Mouse (Mus musculus): Measurements from ENCODE around the gene Olfr519. TPM values are rescaled to one million over a fixed set of nuclear protein-coding genes. Genes with fewer than 3 reads are reported as not detected.

Gene Olfr519
- polyA plus RNA-seq, 1 experiment from 2014 or later = not detected

DNA sequence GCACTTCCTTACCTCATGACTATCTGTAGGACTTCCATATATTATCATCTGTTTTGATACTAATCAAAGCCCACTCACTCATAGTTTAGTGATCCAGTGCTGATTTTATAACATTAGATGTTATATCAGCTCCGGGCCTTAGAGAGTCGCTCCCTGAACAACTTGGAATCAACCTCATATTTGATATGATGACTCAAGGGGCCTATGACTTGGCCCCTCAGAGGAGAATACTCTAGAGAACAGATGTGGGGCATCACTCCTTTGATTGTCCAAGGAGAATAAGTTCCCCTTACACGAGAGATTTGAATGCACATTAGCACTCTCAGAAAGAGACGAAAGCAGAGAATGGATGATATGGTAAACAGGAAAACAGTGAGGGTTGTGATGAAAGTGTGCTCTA lies 9.3 kb downstream of the Olfr519 start, which contains the start of gene Olfr518:
Gene Olfr518, minus strand, starts transcription at position 101 of the 400 bp plus-strand sequence.
- no peak within 1 kb of the TSS for H3K9ac ChIP-seq
- H3K9me3 ChIP-seq = no peaks in the 10 kb centered on the region
- no peak for ATAC-seq (ENCODE audit: low FRiP score, low read depth)
- no peaks in the 10 kb centered on the region for H3K36me3 ChIP-seq
- no peak within 1 kb of the TSS for H3K4me3 ChIP-seq
- 79% methylated on average over 4 of the region's 4 CpGs for WGBS
- H3K27me3 ChIP-seq = no peaks in the 10 kb centered on the region
- no peaks in the 10 kb centered on the region for H3K4me1 ChIP-seq (replicated peaks)
- H3K4me2 ChIP-seq = no peak within 1 kb of the TSS
- no peak within 1 kb of the TSS for H3K27ac ChIP-seq (replicated peaks)

DNA sequence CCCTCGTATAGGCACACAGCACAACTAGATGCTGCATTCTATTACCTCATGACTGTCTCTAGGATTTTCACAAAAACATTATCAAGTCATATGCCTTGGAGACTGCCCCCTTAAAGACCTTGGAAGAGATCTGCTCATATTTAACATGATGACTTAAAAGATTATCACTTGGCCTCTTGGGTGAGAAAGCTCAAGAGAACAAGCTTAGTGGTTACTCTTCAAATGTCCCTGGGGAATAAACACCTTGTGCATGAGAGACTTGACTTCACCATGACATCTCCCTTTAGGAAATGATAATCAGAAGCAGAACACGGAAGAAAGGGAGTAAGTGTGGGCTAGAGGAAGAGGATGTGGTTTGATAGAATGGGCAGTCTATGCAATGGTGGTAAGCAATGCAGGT lies 21.9 kb downstream of the Olfr519 start, which contains the start of gene Olfr517:
Gene Olfr517, minus strand, starts transcription at position 101 of the 400 bp plus-strand sequence.
- Histone ChIP-seq H3K27me3 (no peaks in the 10 kb centered on the region), H3K27ac (replicated peaks) (no peak within 1 kb of the TSS), H3K9ac (no peak within 1 kb of the TSS), H3K9me3 (no peaks in the 10 kb centered on the region), H3K4me1 (replicated peaks) (no peaks in the 10 kb centered on the region), H3K4me3 (no peak within 1 kb of the TSS), H3K36me3 (no peaks in the 10 kb centered on the region), H3K4me2 (no peak within 1 kb of the TSS)
- ATAC-seq (ENCODE audit: low FRiP score, low read depth) = no peak
- WGBS = 78% methylated on average over 2 of the region's 2 CpGs

DNA sequence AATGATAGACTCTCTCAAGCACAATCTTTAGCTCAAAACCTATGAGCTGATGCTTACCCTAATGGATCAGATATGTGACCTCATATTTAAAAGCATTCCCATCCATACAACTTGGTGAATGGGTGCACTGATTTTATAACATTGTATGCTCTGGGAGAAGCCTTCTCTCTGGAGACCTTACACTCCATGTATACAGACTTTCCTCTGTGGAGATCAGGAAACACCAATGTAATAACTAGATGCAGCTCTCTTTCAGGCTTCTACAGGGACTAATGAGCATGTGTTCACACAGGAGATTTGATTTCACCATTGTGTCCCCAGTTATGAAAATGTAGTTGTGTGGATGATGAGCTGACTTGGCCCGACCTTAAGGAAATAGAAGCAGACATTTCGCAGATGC lies 43.8 kb downstream of the Olfr519 start, which contains the start of gene Olfr516:
Gene Olfr516, minus strand, starts transcription at position 101 of the 400 bp plus-strand sequence.
- Histone ChIP-seq H3K36me3 (no peaks in the 10 kb centered on the region), H3K4me2 (no peak within 1 kb of the TSS), H3K9ac (no peak within 1 kb of the TSS), H3K9me3 (no peaks in the 10 kb centered on the region), H3K27me3 (no peaks in the 10 kb centered on the region), H3K4me3 (no peak within 1 kb of the TSS), H3K27ac (replicated peaks) (no peak within 1 kb of the TSS), H3K4me1 (replicated peaks) (no peaks in the 10 kb centered on the region)
- ATAC-seq (ENCODE audit: low FRiP score, low read depth) = no peak
- 92% methylated on average over 2 of the region's 2 CpGs for WGBS

Other genes with a start within 250 kb of the Olfr519 start
- gene Olfr509, start 242.5 kb downstream of the Olfr519 start, polyA plus RNA-seq (2015; fragmentation: Nextera tagmentation; extraction: Ambion mirVana) = 0.04 TPM in 1 of 2 replicates, not detected in the other
- gene Olfr510, start 228.0 kb downstream of the Olfr519 start, polyA plus RNA-seq (2015; fragmentation: Nextera tagmentation; extraction: Ambion mirVana) = not detected in 2 replicates
- gene Olfr512, start 181.1 kb downstream of the Olfr519 start, polyA plus RNA-seq (2015; fragmentation: Nextera tagmentation; extraction: Ambion mirVana) = not detected in 2 replicates
- gene Olfr513, start 143.4 kb downstream of the Olfr519 start, polyA plus RNA-seq (2015; fragmentation: Nextera tagmentation; extraction: Ambion mirVana) = not detected in 2 replicates
- gene Olfr514, start 68.4 kb downstream of the Olfr519 start, polyA plus RNA-seq (2015; fragmentation: Nextera tagmentation; extraction: Ambion mirVana) = not detected in 2 replicates
- not detected in 2 replicates for gene Olfr516, start 43.9 kb downstream of the Olfr519 start, polyA plus RNA-seq (2015; fragmentation: Nextera tagmentation; extraction: Ambion mirVana)
- gene Olfr517, start 22.0 kb downstream of the Olfr519 start, polyA plus RNA-seq (2015; fragmentation: Nextera tagmentation; extraction: Ambion mirVana) = not detected in 2 replicates
- gene Olfr518, start 9.4 kb downstream of the Olfr519 start, polyA plus RNA-seq (2015; fragmentation: Nextera tagmentation; extraction: Ambion mirVana) = not detected in 2 replicates
- 0.06 TPM in 1 of 2 replicates, not detected in the other for gene Nlrp10, start 35.8 kb upstream of the Olfr519 start, polyA plus RNA-seq (2015; fragmentation: Nextera tagmentation; extraction: Ambion mirVana)
- gene Eif3f, start 40.0 kb upstream of the Olfr519 start, polyA plus RNA-seq (2015; fragmentation: Nextera tagmentation; extraction: Ambion mirVana) = 73.6 and 76.5 TPM in 2 replicates
- gene Tub, start 55.9 kb upstream of the Olfr519 start, polyA plus RNA-seq (2015; fragmentation: Nextera tagmentation; extraction: Ambion mirVana) = 45.8 and 51.4 TPM in 2 replicates
- gene Ric3, start 188.9 kb upstream of the Olfr519 start, polyA plus RNA-seq (2015; fragmentation: Nextera tagmentation; extraction: Ambion mirVana) = 33.2 and 35.6 TPM in 2 replicates

All from hindbrain, embryonic 15.5 days (tissue).